Mouse (Mus musculus) intestine, postnatal 0 days (tissue): ENCODE measurements at regions not wholly inside any gene's neighbourhood (a gene's known extent, or its start where the extent isn't known, plus 50 kb on each side); places are given as distances from the start of the nearest gene placed in this dataset.
A peak's percentile ranks its signal among the peaks of the same experiment; 100 is the strongest.

ENCODE experiments used
- ATAC-seq: fragments of 200-750 bp; cut with Nextera tagmentation; 2 replicates; pipeline ENCODE4 v1.8.0; 2017; ENCODE audit warnings: mild to moderate bottlenecking, moderate TSS enrichment, moderate library complexity
- H3K27ac ChIP-seq: fragments of 300-500 bp; sonication (generic); 2 replicates; pipeline ENCODE4 v1.5.1; 2014; ENCODE audit warnings: mild to moderate bottlenecking, low read depth, low read length, moderate library complexity
- H3K27me3 ChIP-seq: fragments of 300-500 bp; sonication (generic); replicated peaks from 2 replicates; pipeline ENCODE4 v1.6.1; 2014; ENCODE audit warnings: low read length, mixed read lengths; ENCODE audit not compliant: control insufficient read depth, insufficient read depth
- H3K36me3 ChIP-seq: fragments of 300-500 bp; sonication (generic); 2 replicates; pipeline ENCODE4 v1.6.1; 2014; ENCODE audit warnings: mild to moderate bottlenecking, moderate library complexity; ENCODE audit not compliant: control insufficient read depth, insufficient read depth
- H3K4me1 ChIP-seq: fragments of 300-500 bp; sonication (generic); replicated peaks from 2 replicates; pipeline ENCODE4 v1.6.1; 2014; ENCODE audit warnings: antibody characterized with exemption, low read length, mixed read lengths; ENCODE audit not compliant: control insufficient read depth, insufficient read depth
- H3K4me2 ChIP-seq: fragments of 300-500 bp; sonication (generic); replicated peaks from 2 replicates; pipeline ENCODE4 v1.6.1; 2014; ENCODE audit warnings: low read depth, mild to moderate bottlenecking, moderate library complexity
- H3K4me3 ChIP-seq: fragments of 300-500 bp; sonication (generic); 2 replicates; pipeline ENCODE4 v1.5.1; 2014; ENCODE audit warnings: low read depth, low read length
- H3K9ac ChIP-seq: fragments of 300-500 bp; sonication (generic); 2 replicates; pipeline ENCODE4 v1.6.1; 2014; ENCODE audit warnings: mild to moderate bottlenecking, low read depth, low read length
- H3K9me3 ChIP-seq: fragments of 300-500 bp; sonication (generic); 2 replicates; pipeline ENCODE4 v1.6.1; 2016; ENCODE audit warnings: mixed run types; ENCODE audit not compliant: control insufficient read depth
- CTCF ChIP-seq: sonication (generic); IDR thresholded peaks from 2 replicates; pipeline ENCODE4 v1.5.1; 2016; ENCODE audit warnings: low read depth, mild to moderate bottlenecking, control low read depth, antibody characterized with exemption, moderate library complexity
- WGBS: fragments of 180-500 bp; shearing (Covaris S2); extraction: QIAGEN DNeasy Blood & Tissue Kit; methylation state at CpG from one replicate; pipeline ENCODE4 v1.1.7; 2014; 5-methylcytosine and 5-hydroxymethylcytosine counted together

DNA sequence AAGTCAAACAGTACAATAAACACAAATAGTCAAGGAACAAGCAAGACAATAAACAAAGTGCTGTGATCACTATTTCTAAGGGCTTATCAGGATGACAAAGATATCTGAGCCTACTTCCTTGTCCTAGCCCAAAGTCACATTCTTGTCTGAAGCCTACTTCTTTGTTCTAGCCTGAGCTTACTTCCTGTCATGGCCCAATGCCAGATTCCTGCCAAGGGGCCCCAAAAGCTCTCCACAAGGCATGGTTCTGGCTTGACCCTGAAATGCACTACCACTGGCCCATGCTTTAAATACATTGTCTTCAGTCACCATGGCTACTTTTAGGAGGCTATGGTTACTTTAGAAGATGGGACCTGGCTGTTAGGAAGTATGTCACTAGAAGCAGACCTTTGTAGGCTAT lies 940.6 kb downstream of the A830018L16Rik start:
- Histone ChIP-seq H3K36me3 (no peaks in the 10 kb centered on the region), H3K9me3 (peaks cover 4% of the 10 kb centered on the region; the same call in 1 of the 2 replicates), H3K27me3 (no peaks in the 10 kb centered on the region), H3K4me2 (no peak overlapping the region), H3K4me1 (no peaks in the 10 kb centered on the region), H3K9ac (no peak overlapping the region), H3K27ac (no peak overlapping the region), H3K4me3 (no peak overlapping the region)
- TF ChIP-seq CTCF = no peak
- no peak for ATAC-seq

GRCm38 (mm10) chr1:12367872-12368271 lies 954.0 kb downstream of the A830018L16Rik start:
- Histone ChIP-seq H3K9ac (no peak overlapping the region), H3K27ac (no peak overlapping the region), H3K36me3 (no peaks in the 10 kb centered on the region), H3K4me1 (no peaks in the 10 kb centered on the region), H3K4me3 (no peak overlapping the region), H3K27me3 (no peaks in the 10 kb centered on the region), H3K4me2 (no peak overlapping the region), H3K9me3 (no peaks in the 10 kb centered on the region)
- TF ChIP-seq CTCF = no peak
- WGBS = 94% methylated on average over 6 of the region's 6 CpGs
- ATAC-seq = no peak

DNA sequence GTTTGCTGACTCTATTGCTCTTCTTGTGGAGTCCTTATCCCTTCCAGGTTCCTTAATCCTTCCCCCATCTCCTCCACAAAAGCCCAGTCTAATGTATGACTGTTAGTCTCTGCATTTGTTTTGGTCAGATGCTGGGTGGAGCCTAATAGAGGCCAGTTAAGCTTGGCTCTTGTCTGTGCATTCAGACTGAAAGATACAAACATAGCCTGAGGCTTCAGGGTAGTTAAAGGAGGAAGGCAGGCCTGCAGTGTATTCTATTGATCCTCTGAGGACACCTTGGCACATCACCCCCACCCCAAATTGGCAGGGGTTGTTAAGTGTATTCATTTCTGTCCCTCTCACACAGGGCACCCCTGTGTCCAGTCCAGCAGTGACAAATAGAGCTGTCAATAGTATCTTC lies 959.1 kb downstream of the A830018L16Rik start:
- Histone ChIP-seq H3K27me3 (no peaks in the 10 kb centered on the region), H3K36me3 (no peaks in the 10 kb centered on the region), H3K9me3 (no peaks in the 10 kb centered on the region), H3K4me3 (no peak overlapping the region), H3K4me1 (no peaks in the 10 kb centered on the region), H3K9ac (no peak overlapping the region), H3K4me2 (no peak overlapping the region), H3K27ac (no peak overlapping the region)
- TF ChIP-seq CTCF = no peak
- ATAC-seq = no peak

DNA sequence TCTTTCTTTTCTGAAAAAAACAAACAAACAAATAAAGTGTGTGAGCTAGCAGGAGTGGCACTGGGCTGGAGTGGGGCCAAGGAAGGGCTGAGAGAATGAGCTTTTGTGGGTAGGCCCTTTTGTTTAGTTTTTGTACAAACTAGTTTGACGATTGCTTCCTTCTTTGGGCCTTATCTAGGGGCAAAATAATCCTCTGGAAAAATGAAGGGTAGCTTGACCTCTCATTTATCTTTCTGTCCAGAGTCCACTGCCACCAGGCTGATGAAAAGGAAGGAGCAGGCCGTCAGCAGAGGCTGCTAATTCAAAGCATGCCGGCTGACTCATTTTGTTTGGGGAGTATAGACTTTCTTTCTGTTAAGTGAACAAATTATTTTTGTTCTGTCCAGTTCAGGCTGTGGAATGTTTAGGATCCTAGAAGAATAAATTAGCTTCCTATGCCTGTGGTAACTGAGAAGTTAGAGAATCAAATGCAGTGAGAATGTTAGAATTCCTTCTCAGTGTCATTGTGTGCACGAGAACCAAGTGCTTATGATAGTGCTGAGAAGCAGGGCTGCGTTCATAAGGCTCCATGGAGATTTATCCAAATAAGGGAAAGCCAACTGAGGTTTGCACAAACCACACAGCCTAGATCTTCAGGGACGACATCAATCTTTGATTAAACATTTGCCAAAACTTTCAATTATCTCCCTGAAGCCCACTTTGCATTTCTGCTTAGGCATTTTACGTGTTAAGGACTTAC lies 984.4 kb downstream of the A830018L16Rik start:
- no peaks in the 10 kb centered on the region for H3K27me3 ChIP-seq
- H3K4me2 ChIP-seq = no peak overlapping the region
- no peaks in the 10 kb centered on the region for H3K36me3 ChIP-seq
- TF ChIP-seq CTCF = 0 out of 2 replicates have a peak, but pooled peaks have one; percentile 5
- no peak overlapping the region for H3K9ac ChIP-seq
- no peak overlapping the region for H3K4me3 ChIP-seq
- H3K27ac ChIP-seq = no peak overlapping the region
- no peaks in the 10 kb centered on the region for H3K9me3 ChIP-seq
- 15% methylated on average over 7 of the region's 7 CpGs for WGBS
- H3K4me1 ChIP-seq = peaks cover 8% of the 10 kb centered on the region; the same call in 1 of the 2 replicates
- ATAC-seq = no peak

GRCm38 (mm10) chr1:12405391-12406270 lies 991.7 kb downstream of the A830018L16Rik start:
- H3K9ac ChIP-seq = no peak overlapping the region
- no peak for ATAC-seq
- no peak for TF ChIP-seq CTCF

GRCm38 (mm10) chr1:12409738-12410523 lies 996.0 kb downstream of the A830018L16Rik start:
- H3K4me2 ChIP-seq = no peak overlapping the region
- H3K36me3 ChIP-seq = no peaks in the 10 kb centered on the region
- WGBS = 91% methylated on average over 6 of the region's 6 CpGs
- no peaks in the 10 kb centered on the region for H3K27me3 ChIP-seq
- H3K9ac ChIP-seq = no peak overlapping the region
- no peak overlapping the region for H3K27ac ChIP-seq
- no peak for TF ChIP-seq CTCF
- H3K9me3 ChIP-seq = no peaks in the 10 kb centered on the region
- H3K4me3 ChIP-seq = no peak overlapping the region
- no peaks in the 10 kb centered on the region for H3K4me1 ChIP-seq
- no peak for ATAC-seq

More at GRCm38 (mm10) chr1:12405391-12406270, 991.7 kb downstream of the A830018L16Rik start:
- no peak overlapping the region for H3K4me3 ChIP-seq
- H3K9me3 ChIP-seq = no peaks in the 10 kb centered on the region
- H3K27me3 ChIP-seq = no peaks in the 10 kb centered on the region
- H3K36me3 ChIP-seq = no peaks in the 10 kb centered on the region
- H3K27ac ChIP-seq = no peak overlapping the region
- H3K4me1 ChIP-seq = no peaks in the 10 kb centered on the region
- 42% methylated on average over 4 of the region's 4 CpGs for WGBS
- no peak overlapping the region for H3K4me2 ChIP-seq
